Mouse (Mus musculus) liver, embryonic 12.5 days (tissue): ENCODE results near the gene St6galnac3. TPM values are rescaled to one million over a fixed set of nuclear protein-coding genes. Genes with fewer than 3 reads are reported as not detected.
"Not testable (repeated sequence)": the region's sequence is repeated elsewhere in the genome, so short reads cannot be mapped to it uniquely, and the experiment has no call there.

ENCODE experiments used
- ATAC-seq: fragments of 200-750 bp; cut with Nextera tagmentation; 2 replicates; pipeline ENCODE4 v1.8.0; 2017; ENCODE audit warnings: moderate number of reproducible peaks, mild to moderate bottlenecking, moderate library complexity
- H3K27ac ChIP-seq: fragments of 300-500 bp; sonication (generic); 2 replicates; pipeline ENCODE4 v1.5.1; 2016; ENCODE audit warnings: mild to moderate bottlenecking
- H3K27me3 ChIP-seq: fragments of 300-500 bp; sonication (generic); replicated peaks from 2 replicates; pipeline ENCODE4 v1.6.1; 2016; ENCODE audit warnings: mild to moderate bottlenecking, moderate library complexity
- H3K36me3 ChIP-seq: fragments of 300-500 bp; sonication (generic); 2 replicates; pipeline ENCODE4 v1.6.1; 2016; ENCODE audit warnings: mild to moderate bottlenecking, moderate library complexity
- H3K4me1 ChIP-seq: fragments of 300-500 bp; sonication (generic); 2 replicates; pipeline ENCODE4 v1.6.1; 2016
- H3K4me2 ChIP-seq: fragments of 300-500 bp; sonication (generic); 2 replicates; pipeline ENCODE4 v1.6.1; 2016; ENCODE audit warnings: mild to moderate bottlenecking, moderate library complexity
- H3K4me3 ChIP-seq: fragments of 300-500 bp; sonication (generic); 2 replicates; pipeline ENCODE4 v1.5.1; 2016; ENCODE audit warnings: mild to moderate bottlenecking, moderate library complexity
- H3K9ac ChIP-seq: fragments of 300-500 bp; sonication (generic); 2 replicates; pipeline ENCODE4 v1.6.1; 2016; ENCODE audit warnings: mild to moderate bottlenecking, moderate library complexity
- H3K9me3 ChIP-seq: fragments of 300-500 bp; sonication (generic); replicated peaks from 2 replicates; pipeline ENCODE4 v1.6.1; 2016; ENCODE audit warnings: mild to moderate bottlenecking, moderate library complexity
- WGBS: fragments of 180-500 bp; shearing (Covaris S2); methylation state at CpG from one replicate; pipeline ENCODE4 v1.1.7; 2016; ENCODE audit not compliant: insufficient replicate concordance; 5-methylcytosine and 5-hydroxymethylcytosine counted together
- polyA plus RNA-seq: library from polyadenylated mRNA; unstranded; fragments of >200 nt; fragmentation: Nextera tagmentation; extraction: Ambion mirVana; gene quantifications from 2 replicates; pipeline ENCODE4 v1.2.1, GENCODE M21; 2016

Gene St6galnac3
- polyA plus RNA-seq, 1 experiment from 2014 or later, result 13.6 TPM

DNA sequence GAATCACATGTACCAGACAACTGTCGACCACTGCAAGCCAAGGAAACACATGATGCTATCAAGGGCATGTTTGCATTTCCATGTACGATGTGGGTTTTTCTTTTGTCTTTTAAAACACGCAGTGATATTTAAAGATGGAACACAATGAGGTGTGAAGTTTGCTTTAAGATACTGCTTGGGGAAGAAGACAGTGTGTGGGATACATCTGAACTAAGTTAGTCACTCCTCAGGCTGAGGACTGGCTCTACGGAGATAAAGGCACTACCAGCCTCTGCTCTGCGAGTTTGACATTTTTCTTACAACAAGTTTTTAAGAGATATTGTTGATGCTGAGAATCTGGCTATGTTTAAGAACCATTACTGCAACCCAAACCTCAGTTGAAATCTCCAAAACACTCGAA lies 316.6 kb downstream of the St6galnac3 start:
- Histone ChIP-seq H3K4me3 (no peak overlapping the region), H3K4me1 (no peaks in the 10 kb centered on the region), H3K36me3 (no peaks in the 10 kb centered on the region), H3K4me2 (no peak overlapping the region), H3K9me3 (no peaks in the 10 kb centered on the region), H3K27ac (no peak overlapping the region), H3K9ac (no peak overlapping the region), H3K27me3 (no peaks in the 10 kb centered on the region)
- 76% methylated on average over 6 of the region's 6 CpGs for WGBS
- ATAC-seq, result no peak

DNA sequence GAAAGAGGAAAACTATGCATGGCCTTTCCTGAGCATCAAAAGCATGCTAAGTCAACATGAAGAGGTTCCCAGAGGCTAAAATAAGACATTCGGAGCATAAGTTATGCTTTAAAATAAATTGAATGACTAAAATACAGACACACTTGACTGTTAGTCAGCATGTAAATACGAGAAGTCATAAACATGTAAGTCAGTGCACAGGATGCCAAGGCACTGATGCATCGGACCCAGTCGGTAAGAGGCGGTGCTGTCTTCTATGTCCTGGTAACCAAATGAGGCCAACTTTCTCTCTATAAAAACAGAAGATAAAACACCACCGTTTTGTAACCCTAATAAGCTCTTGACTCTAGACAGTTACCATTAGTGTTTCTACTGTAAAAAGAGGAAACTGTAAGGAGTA lies 317.3 kb downstream of the St6galnac3 start:
- Histone ChIP-seq H3K27ac (no peak overlapping the region), H3K4me2 (no peak overlapping the region), H3K9ac (no peak overlapping the region), H3K36me3 (no peaks in the 10 kb centered on the region), H3K27me3 (no peaks in the 10 kb centered on the region), H3K9me3 (no peaks in the 10 kb centered on the region), H3K4me3 (no peak overlapping the region), H3K4me1 (no peaks in the 10 kb centered on the region)
- ATAC-seq, result no peak
- 78% methylated on average over 6 of the region's 6 CpGs for WGBS

DNA sequence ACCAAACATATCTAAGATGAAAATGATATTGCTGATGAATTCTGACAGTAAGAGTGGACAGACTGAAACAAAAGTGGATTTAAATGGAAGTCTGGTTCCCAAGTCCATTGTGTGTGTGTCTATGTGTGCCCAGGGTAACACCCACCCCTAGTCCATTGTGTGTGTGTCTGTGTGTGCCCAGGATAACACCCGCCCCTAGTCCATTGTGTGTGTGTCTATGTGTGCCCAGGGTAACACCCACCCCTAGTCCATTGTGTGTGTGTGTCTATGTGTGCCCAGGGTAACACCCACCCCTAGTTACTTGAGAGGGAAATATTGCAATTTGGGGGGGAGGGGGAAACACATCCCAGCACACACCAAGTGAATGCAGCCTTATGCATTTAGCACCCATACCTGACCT lies 318.1 kb downstream of the St6galnac3 start:
- H3K27ac ChIP-seq, result no peak overlapping the region
- no peaks in the 10 kb centered on the region for H3K27me3 ChIP-seq
- no peaks in the 10 kb centered on the region for H3K4me1 ChIP-seq
- H3K9ac ChIP-seq, result no peak overlapping the region
- ATAC-seq, result no peak
- WGBS, result 57% methylated on average over 1 of the region's 1 CpGs
- no peaks in the 10 kb centered on the region for H3K9me3 ChIP-seq
- H3K4me2 ChIP-seq, result no peak overlapping the region
- H3K4me3 ChIP-seq, result no peak overlapping the region
- H3K36me3 ChIP-seq, result no peaks in the 10 kb centered on the region

DNA sequence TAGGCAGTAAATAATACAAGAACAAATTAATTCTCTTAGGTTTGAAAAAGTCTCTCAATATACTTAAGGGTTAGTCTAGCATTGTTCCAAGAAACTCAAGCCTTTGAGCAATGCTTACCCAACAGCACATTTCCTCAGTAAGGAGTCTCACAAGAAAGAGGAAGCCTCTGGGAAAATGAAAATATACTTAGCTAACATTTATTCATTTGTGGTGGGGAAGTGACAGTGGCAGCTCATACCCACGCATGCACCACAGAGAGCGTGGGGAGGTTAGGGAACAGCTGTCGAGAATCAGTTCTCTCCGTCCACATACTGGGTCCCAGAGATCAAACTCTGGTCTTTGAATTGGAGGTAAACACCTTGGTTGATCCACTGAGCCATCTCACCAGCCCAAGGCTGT lies 318.8 kb downstream of the St6galnac3 start:
- H3K4me3 ChIP-seq, result no peak overlapping the region
- 65% methylated on average over 4 of the region's 4 CpGs for WGBS
- H3K4me2 ChIP-seq, result no peak overlapping the region
- H3K4me1 ChIP-seq, result no peaks in the 10 kb centered on the region
- H3K9ac ChIP-seq, result no peak overlapping the region
- H3K27me3 ChIP-seq, result no peaks in the 10 kb centered on the region
- no peaks in the 10 kb centered on the region for H3K9me3 ChIP-seq
- no peak for ATAC-seq
- no peaks in the 10 kb centered on the region for H3K36me3 ChIP-seq
- no peak overlapping the region for H3K27ac ChIP-seq

DNA sequence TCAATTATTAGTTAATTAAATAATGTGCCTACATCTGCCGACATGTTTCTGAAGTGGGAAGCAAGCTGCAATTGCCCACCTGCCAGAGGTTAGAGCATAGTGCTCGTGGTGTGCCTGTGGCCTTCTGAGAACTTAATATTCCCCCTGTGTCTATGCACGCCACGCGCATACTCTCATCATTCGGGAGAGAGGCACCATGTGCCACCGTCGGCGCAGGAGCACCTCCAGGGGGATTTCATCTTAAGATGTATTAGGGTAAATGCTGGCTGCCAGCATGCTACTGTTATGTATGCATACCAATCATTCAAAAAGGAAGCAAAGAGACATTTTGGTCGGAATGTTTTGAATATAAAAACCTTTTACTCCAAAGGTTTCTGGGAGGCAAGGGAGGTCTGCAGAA lies 319.3 kb downstream of the St6galnac3 start:
- WGBS, result 87% methylated on average over 10 of the region's 10 CpGs

DNA sequence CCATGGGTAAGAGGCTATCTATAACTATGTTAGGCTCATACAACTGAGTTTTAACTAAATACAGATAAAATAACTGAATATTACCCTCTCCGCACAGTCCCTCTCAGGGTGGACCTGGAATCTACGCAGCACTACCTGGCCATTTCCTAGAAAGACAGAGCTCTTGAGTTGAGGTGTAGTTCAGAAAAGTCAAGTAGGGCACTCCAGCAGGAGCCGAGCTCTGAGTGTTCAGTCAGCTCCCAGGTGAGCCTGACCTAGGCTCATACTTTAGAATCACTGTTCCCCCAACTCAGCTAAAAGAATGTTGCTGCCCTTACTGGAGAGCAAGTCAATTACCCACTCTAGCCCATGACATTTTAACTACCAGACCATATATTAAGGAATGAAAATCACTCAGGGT lies 324.7 kb downstream of the St6galnac3 start:
- Histone ChIP-seq H3K4me2 (no peak overlapping the region), H3K9ac (no peak overlapping the region), H3K4me3 (no peak overlapping the region), H3K9me3 (no peaks in the 10 kb centered on the region), H3K27ac (no peak overlapping the region), H3K36me3 (no peaks in the 10 kb centered on the region), H3K27me3 (no peaks in the 10 kb centered on the region), H3K4me1 (no peaks in the 10 kb centered on the region)
- no peak for ATAC-seq
- 89% methylated on average over 3 of the region's 3 CpGs for WGBS

More for the DNA sequence above, 319.3 kb downstream of the St6galnac3 start:
- Histone ChIP-seq H3K4me1 (no peaks in the 10 kb centered on the region), H3K27me3 (no peaks in the 10 kb centered on the region), H3K27ac (no peak overlapping the region), H3K36me3 (no peaks in the 10 kb centered on the region), H3K4me3 (no peak overlapping the region), H3K9ac (no peak overlapping the region), H3K4me2 (no peak overlapping the region), H3K9me3 (no peaks in the 10 kb centered on the region)
- ATAC-seq, result no peak

DNA sequence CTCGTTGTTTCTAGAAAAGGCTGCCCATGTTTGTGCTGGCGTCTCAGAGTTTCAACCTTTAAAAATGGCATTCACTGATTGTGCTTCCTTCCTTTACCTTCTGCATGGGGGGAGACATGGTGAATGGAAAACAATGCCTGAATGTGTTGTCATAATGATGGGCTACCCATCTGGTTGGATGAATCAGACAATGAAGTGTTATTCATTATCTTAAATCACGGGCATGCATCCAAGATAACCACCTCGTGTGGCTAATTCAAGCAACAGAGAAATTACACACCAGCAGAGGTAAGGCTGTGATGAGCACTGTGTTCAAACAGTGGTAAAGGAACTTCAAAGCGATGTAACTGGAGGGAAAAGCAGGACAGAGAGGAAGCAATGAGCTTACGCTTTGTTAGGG lies 325.4 kb downstream of the St6galnac3 start:
- Histone ChIP-seq H3K4me1 (no peaks in the 10 kb centered on the region), H3K9me3 (no peaks in the 10 kb centered on the region), H3K4me3 (no peak overlapping the region), H3K27me3 (no peaks in the 10 kb centered on the region), H3K36me3 (no peaks in the 10 kb centered on the region), H3K4me2 (no peak overlapping the region), H3K9ac (no peak overlapping the region), H3K27ac (no peak overlapping the region)
- ATAC-seq, result no peak
- WGBS, result 76% methylated on average over 6 of the region's 6 CpGs

DNA sequence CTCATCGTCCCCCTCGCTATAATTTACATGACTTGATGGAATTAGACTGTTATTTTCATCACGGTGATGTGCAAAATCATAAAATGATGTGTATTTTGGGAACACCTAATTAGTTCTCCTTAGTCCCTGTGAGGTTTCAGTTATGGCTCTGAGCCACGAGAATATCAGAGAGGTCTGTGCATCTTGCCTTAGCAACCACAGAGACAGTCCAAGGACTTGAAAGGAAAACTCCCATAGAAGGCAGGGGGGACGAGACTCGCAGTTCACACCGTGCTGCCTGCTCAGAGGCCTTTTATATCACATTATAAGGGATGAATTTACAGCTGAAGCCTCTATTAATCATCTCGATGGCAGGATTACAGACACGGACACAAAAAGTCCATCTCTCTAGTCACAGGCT lies 327.2 kb downstream of the St6galnac3 start:
- WGBS, result 79% methylated on average over 9 of the region's 9 CpGs

DNA sequence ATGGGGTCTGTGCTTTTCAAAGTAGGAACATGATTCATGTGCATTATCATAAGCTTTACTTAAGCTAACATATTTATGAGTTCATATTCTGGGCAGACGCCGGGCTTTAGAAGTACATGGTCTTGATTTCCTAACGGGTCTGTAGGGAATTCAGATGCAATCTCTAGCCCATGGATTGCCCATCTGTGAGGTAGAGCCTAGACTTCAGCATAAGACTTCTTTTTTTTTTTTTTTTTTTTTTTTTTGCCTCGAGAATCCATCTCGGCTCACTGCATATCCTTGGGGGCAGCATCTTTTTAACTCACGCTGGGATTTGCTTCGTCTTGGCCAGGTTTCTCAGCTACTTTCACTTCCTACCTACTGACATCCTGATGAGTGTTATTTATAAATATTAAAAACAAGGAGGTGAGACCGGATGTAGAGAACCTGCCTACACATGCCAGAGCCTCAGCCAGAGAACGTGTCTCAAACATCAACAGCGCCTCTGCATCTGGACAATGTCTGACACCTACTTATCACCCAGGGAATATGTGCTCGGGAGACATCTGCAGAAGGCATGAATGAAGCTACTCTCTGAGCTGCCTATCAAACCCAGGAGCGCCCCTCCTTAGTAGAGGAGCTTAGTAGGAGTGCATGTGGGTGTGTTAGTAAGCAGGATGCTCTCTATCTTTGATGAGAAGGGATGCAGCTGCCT lies 328.5 kb downstream of the St6galnac3 start:
- WGBS, result 72% methylated on average over 12 of the region's 12 CpGs
- Histone ChIP-seq H3K4me1 (no peaks in the 10 kb centered on the region), H3K36me3 (no peaks in the 10 kb centered on the region), H3K4me3 (no peak overlapping the region), H3K9ac (no peak overlapping the region), H3K27me3 (no peaks in the 10 kb centered on the region), H3K27ac (no peak overlapping the region), H3K4me2 (no peak overlapping the region), H3K9me3 (no peaks in the 10 kb centered on the region; the same call in 1 of the 2 replicates)
- no peak for ATAC-seq

More for the DNA sequence above, 327.2 kb downstream of the St6galnac3 start:
- Histone ChIP-seq H3K4me2 (no peak overlapping the region), H3K4me3 (no peak overlapping the region), H3K27ac (no peak overlapping the region), H3K9me3 (no peaks in the 10 kb centered on the region; the same call in 1 of the 2 replicates), H3K36me3 (no peaks in the 10 kb centered on the region), H3K4me1 (no peaks in the 10 kb centered on the region), H3K27me3 (no peaks in the 10 kb centered on the region), H3K9ac (no peak overlapping the region)
- ATAC-seq, result no peak

DNA sequence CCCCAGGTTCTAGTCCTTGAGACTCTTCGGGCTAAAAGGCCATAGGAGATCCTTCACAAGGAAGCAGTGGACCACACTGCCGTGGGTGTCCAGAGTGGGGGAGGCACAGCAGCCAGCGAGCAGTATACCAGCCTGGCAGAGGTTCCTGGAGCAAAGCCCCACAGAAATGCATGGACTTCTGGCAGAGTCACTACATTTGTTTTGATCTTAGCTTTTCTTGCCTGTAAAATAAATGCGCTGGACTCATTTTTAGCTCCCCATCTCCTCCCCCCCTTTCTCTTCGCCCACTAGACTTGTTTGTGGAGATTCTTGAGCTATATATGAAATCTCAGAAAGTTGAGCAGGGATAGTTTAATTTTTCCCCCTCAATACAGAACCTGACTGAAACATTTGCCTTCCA lies 329.6 kb downstream of the St6galnac3 start:
- Histone ChIP-seq H3K9ac (no peak overlapping the region), H3K36me3 (no peaks in the 10 kb centered on the region), H3K27ac (no peak overlapping the region), H3K9me3 (no peaks in the 10 kb centered on the region; the same call in 1 of the 2 replicates), H3K4me1 (no peaks in the 10 kb centered on the region), H3K4me2 (no peak overlapping the region), H3K27me3 (no peaks in the 10 kb centered on the region), H3K4me3 (no peak overlapping the region)
- no peak for ATAC-seq
- WGBS, result 84% methylated on average over 5 of the region's 5 CpGs

DNA sequence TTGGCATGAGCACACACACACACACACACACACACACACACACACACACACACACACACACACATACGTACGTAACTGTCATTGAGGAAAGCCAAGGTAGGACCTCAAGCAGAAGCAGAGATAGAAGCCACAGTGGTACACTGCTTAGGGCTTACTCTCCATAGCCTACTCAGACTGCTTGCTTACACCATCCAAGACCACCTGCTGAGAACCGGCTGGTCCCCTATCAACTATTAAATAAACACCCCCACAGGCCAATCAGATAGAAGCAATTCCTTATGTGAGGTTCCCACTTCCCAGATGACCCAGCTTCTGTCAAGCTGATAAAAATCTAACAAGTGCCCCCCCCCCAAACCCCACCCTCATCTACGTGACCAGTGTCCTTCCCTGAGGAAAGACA lies 330.2 kb downstream of the St6galnac3 start:
- 81% methylated on average over 4 of the region's 4 CpGs for WGBS
- Histone ChIP-seq H3K36me3 (no peaks in the 10 kb centered on the region), H3K4me3 (no peak overlapping the region), H3K9me3 (no peaks in the 10 kb centered on the region; the same call in 1 of the 2 replicates), H3K27me3 (no peaks in the 10 kb centered on the region), H3K27ac (no peak overlapping the region), H3K9ac (no peak overlapping the region), H3K4me2 (no peak overlapping the region), H3K4me1 (no peaks in the 10 kb centered on the region)
- no peak for ATAC-seq

DNA sequence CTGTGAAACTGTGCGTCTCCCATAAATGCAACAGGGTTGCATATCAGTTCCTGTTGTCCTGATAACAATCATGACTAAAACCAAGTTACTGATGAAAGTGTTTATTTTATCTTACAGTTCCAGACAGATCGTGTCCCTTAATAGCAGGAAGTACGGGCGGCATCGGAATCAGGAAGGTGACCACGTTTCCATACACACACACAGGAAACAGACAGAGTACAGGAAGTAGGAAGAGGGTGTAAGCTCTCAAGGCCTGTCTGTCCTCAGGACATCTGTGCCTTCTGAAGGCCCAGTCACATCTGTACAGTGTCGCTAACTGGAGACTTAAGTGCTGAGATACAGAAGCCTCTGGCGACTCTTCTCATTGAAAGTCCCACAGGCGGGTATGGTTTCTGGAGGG lies 330.8 kb downstream of the St6galnac3 start:
- ATAC-seq, result no peak
- no peaks in the 10 kb centered on the region; the same call in 1 of the 2 replicates for H3K9me3 ChIP-seq
- H3K36me3 ChIP-seq, result no peaks in the 10 kb centered on the region
- H3K9ac ChIP-seq, result no peak overlapping the region
- 79% methylated on average over 9 of the region's 9 CpGs for WGBS
- H3K4me1 ChIP-seq, result no peaks in the 10 kb centered on the region
- no peaks in the 10 kb centered on the region for H3K27me3 ChIP-seq
- no peak overlapping the region for H3K4me2 ChIP-seq
- no peak overlapping the region for H3K4me3 ChIP-seq
- H3K27ac ChIP-seq, result no peak overlapping the region

DNA sequence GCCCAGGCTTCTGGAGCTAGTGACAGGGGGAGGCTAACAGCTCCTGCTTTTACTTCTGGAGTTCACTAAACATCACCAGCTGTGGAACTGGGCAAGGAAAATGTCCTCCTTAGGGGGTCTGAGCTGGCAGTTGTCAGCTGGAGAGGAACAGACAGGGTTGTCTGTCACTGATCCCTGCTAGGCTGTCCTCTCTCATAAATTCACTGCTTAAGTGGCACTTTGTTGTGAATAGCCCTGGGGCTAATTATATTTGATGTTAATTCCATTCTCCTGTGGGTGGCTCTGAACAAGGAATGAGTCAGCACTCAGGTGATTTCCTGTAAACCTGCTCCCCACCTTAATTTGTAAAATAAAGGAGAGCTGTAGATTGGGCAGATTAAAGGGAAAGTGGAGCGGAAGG lies 333.5 kb downstream of the St6galnac3 start:
- not testable (repeated sequence) for H3K9me3 ChIP-seq, H3K4me1 ChIP-seq, H3K27ac ChIP-seq, H3K36me3 ChIP-seq, H3K4me3 ChIP-seq, H3K27me3 ChIP-seq, H3K4me2 ChIP-seq, H3K9ac ChIP-seq, ATAC-seq
- 77% methylated on average over 1 of the region's 1 CpGs for WGBS
